17 mouse cellular contexts compared by ENCODE assay signal in the genomic region with DNA sequence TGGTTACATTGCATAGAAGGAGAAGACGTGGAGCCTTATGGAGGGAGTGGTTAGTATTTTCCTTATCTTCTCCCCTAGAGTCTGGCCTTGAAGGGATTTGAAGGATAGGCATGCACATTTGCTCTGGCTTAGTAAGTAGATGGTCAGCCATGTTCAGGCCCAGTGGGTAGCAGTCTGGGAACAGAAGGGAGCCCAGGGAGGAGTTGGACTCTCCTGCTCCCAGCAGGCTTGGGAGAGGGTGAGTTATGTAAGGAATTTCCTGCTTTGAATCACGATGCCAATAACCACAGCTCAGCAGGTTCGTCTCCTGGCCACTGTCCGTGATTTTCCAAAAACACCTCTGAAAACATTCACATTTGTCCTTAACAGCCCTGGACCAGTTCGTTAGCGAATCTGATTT. TPM values are rescaled to one million over a fixed set of nuclear protein-coding genes. Genes with fewer than 3 reads are reported as not detected.
DNase-seq lines count a peak whose midpoint lies in the region; ATAC-seq and TF ChIP-seq lines count a peak whose summit lies in the region.
"Had no signal": no experiment of that assay in that cellular context is flagged by ENCODE, and none has a peak within 500 bp of the region (broad histone marks: within the 10 kb centered on the region; RNA-seq: fewer than 3 reads in every experiment).

No protein-coding gene starts in this region.

- no peak for TF ChIP-seq CTCF in lung, embryonic 14.5 days (IDR thresholded peaks at IDR 0.05; ENCODE audit: low read depth)

- H3K27me3 ChIP-seq in heart, embryonic 13.5 days (replicated peaks), result no peaks in the 10 kb centered on the region
- H3K27me3 ChIP-seq in heart, embryonic 12.5 days (replicated peaks), result no peaks in the 10 kb centered on the region
- H3K27me3 ChIP-seq in lung, embryonic 14.5 days (ENCODE audit: insufficient read depth, low read length), result no peaks in the 10 kb centered on the region
- H3K27me3 ChIP-seq in limb, embryonic 10.5 days (ENCODE audit: low read depth, poor library complexity, severe bottlenecking), result no peaks in the 10 kb centered on the region
- H3K27me3 ChIP-seq: forebrain, embryonic 13.5 days had no signal

- ATAC-seq in heart, embryonic 13.5 days (ENCODE audit: extremely low read depth, insufficient number of reproducible peaks, low FRiP score, low TSS enrichment), result no peak
- ATAC-seq in heart, embryonic 12.5 days (ENCODE audit: insufficient number of reproducible peaks, low FRiP score), result no peak
- no peak for ATAC-seq in lung, embryonic 14.5 days (ENCODE audit: insufficient read depth)
- ATAC-seq: forebrain, embryonic 13.5 days had no signal

- DNase-seq in lung, embryonic 14.5 days, result peak; percentile 21
- DNase-seq in lung, postnatal 14 days, result no peak
- DNase-seq in R1 (ENCODE audit: low read depth, low spot score), result peak; percentile 47
- no peak for DNase-seq in limb, embryonic 10.5 days (ENCODE audit: low spot score)
- DNase-seq in left cerebral cortex, postnatal 36 days (ENCODE audit: low spot score in 2 of 2), result no peak
- DNase-seq: heart, postnatal 10 days; left cerebral cortex, postnatal 4 days; liver, embryonic 13.5 days; lung, postnatal 4 days; right cerebral cortex, postnatal 4 days had no signal

- H3K36me3 ChIP-seq in heart, embryonic 13.5 days, result no peaks in the 10 kb centered on the region
- no peaks in the 10 kb centered on the region for H3K36me3 ChIP-seq in heart, embryonic 12.5 days
- no peaks in the 10 kb centered on the region for H3K36me3 ChIP-seq in lung, embryonic 14.5 days (ENCODE audit: insufficient read depth)
- no peaks in the 10 kb centered on the region for H3K36me3 ChIP-seq in limb, embryonic 10.5 days
- H3K36me3 ChIP-seq: liver, embryonic 13.5 days had no signal

- H3K27ac ChIP-seq in heart, embryonic 13.5 days (replicated peaks), result peak overlapping the region; percentile 26; the same call in 1 of the 2 replicates
- H3K27ac ChIP-seq in heart, embryonic 12.5 days (ENCODE audit: poor library complexity, severe bottlenecking), result no peak overlapping the region
- no peak overlapping the region for H3K27ac ChIP-seq in lung, embryonic 14.5 days (ENCODE audit: low read depth)
- 0 out of 2 replicates have a peak overlapping the region, but pooled peaks have one; percentile 19 for H3K27ac ChIP-seq in limb, embryonic 10.5 days
- H3K27ac ChIP-seq: forebrain, embryonic 13.5 days; hindbrain, embryonic 14.5 days; liver, embryonic 13.5 days had no signal

- WGBS in heart, embryonic 13.5 days, result 31% methylated on average over 6 of the region's 6 CpGs
- WGBS in heart, embryonic 12.5 days, result 32% methylated on average over 6 of the region's 6 CpGs
- 31% methylated on average over 6 of the region's 6 CpGs for WGBS in lung, embryonic 14.5 days
- WGBS in limb, embryonic 10.5 days, result 63% methylated on average over 6 of the region's 6 CpGs

- intact Hi-C loops in left cerebral cortex, postnatal 36 days (cut with DNase I), result no loop called here

- no peak overlapping the region for H3K9ac ChIP-seq in heart, embryonic 13.5 days
- H3K9ac ChIP-seq in heart, embryonic 12.5 days, result no peak overlapping the region
- H3K9ac ChIP-seq in lung, embryonic 14.5 days, result no peak overlapping the region
- H3K9ac ChIP-seq: forebrain, embryonic 13.5 days; hindbrain, embryonic 14.5 days; liver, embryonic 13.5 days had no signal

- no peak overlapping the region for H3K4me2 ChIP-seq in heart, embryonic 13.5 days
- no peak overlapping the region for H3K4me2 ChIP-seq in heart, embryonic 12.5 days
- no peak overlapping the region for H3K4me2 ChIP-seq in lung, embryonic 14.5 days
- H3K4me2 ChIP-seq: forebrain, embryonic 13.5 days; hindbrain, embryonic 14.5 days; liver, embryonic 13.5 days; midbrain, embryonic 11.5 days had no signal

- H3K4me3 ChIP-seq in heart, embryonic 13.5 days, result no peak overlapping the region
- no peak overlapping the region for H3K4me3 ChIP-seq in heart, embryonic 12.5 days
- H3K4me3 ChIP-seq in lung, embryonic 14.5 days (ENCODE audit: low read depth, low read length), result no peak overlapping the region
- H3K4me3 ChIP-seq in limb, embryonic 10.5 days, result no peak overlapping the region
- H3K4me3 ChIP-seq: forebrain, embryonic 13.5 days; liver, embryonic 13.5 days had no signal

- peaks cover 26% of the 10 kb centered on the region for H3K4me1 ChIP-seq in heart, embryonic 13.5 days
- H3K4me1 ChIP-seq in heart, embryonic 12.5 days (replicated peaks), result peaks cover 36% of the 10 kb centered on the region
- no peaks in the 10 kb centered on the region for H3K4me1 ChIP-seq in lung, embryonic 14.5 days (ENCODE audit: insufficient read depth)
- H3K4me1 ChIP-seq in limb, embryonic 10.5 days, result peaks cover 12% of the 10 kb centered on the region
- H3K4me1 ChIP-seq: forebrain, embryonic 13.5 days had no signal

- H3K9me3 ChIP-seq in heart, embryonic 13.5 days, result no peaks in the 10 kb centered on the region
- H3K9me3 ChIP-seq in heart, embryonic 12.5 days (replicated peaks), result no peaks in the 10 kb centered on the region
- no peaks in the 10 kb centered on the region for H3K9me3 ChIP-seq in lung, embryonic 14.5 days (ENCODE audit: low read depth, low read length)
- no peaks in the 10 kb centered on the region; the same call in 1 of the 2 replicates for H3K9me3 ChIP-seq in limb, embryonic 10.5 days (replicated peaks)
- H3K9me3 ChIP-seq: forebrain, embryonic 13.5 days; liver, embryonic 13.5 days had no signal

RNA-seq across cellular contexts. Expression of a gene that starts 4.9 kb away (rescaled TPM):
- polyA plus RNA-seq in heart, embryonic 13.5 days (2015; fragmentation: Nextera tagmentation; extraction: Ambion mirVana), result 0.29 and 0.65 TPM in 2 replicates
- polyA plus RNA-seq in heart, embryonic 12.5 days (2016; fragmentation: Nextera tagmentation; extraction: Ambion mirVana), result 0.10 and 0.50 TPM in 2 replicates
- polyA plus RNA-seq in lung, embryonic 14.5 days (2014; fragmentation: Nextera tagmentation; extraction: Ambion mirVana), result 0.74 and 1.1 TPM in 2 replicates
- polyA plus RNA-seq in limb, embryonic 10.5 days (2016; fragmentation: Nextera tagmentation; extraction: Ambion mirVana), result not detected in 2 replicates
- total RNA-seq in left cerebral cortex, postnatal 36 days (2021), result 1 to 10 TPM; 2.8 to 5.7 TPM
- total RNA-seq: granulocyte monocyte progenitor cell, adult 5-6 weeks had no signal
- polyA plus RNA-seq: forebrain, embryonic 13.5 days; midbrain, embryonic 11.5 days; neural tube, embryonic 14.5 days had no signal

RNA-seq across cellular contexts. Expression of a gene that starts 22.9 kb away (rescaled TPM):
- polyA plus RNA-seq in heart, embryonic 13.5 days (2015; fragmentation: Nextera tagmentation; extraction: Ambion mirVana), result 1.3 TPM in 2 replicates
- 2.1 and 2.4 TPM in 2 replicates for polyA plus RNA-seq in heart, embryonic 12.5 days (2016; fragmentation: Nextera tagmentation; extraction: Ambion mirVana)
- 0.12 and 0.24 TPM in 2 replicates for polyA plus RNA-seq in lung, embryonic 14.5 days (2014; fragmentation: Nextera tagmentation; extraction: Ambion mirVana)
- polyA plus RNA-seq in limb, embryonic 10.5 days (2016; fragmentation: Nextera tagmentation; extraction: Ambion mirVana), result 0.38 and 0.40 TPM in 2 replicates
- total RNA-seq in left cerebral cortex, postnatal 36 days (2021), result 10 to 100 TPM in 1 of 2 experiments, 1 to 10 TPM in 1; 7.3 to 13.6 TPM
- total RNA-seq: granulocyte monocyte progenitor cell, adult 5-6 weeks had no signal

Comparison
In these comparisons a context has a peak if more than half of its experiments do, and no peak if none do; other contexts are left out.
1. H3K27ac ChIP-seq: peak in heart, embryonic 13.5 days (single experiment) and limb, embryonic 10.5 days (single experiment); none in heart, embryonic 12.5 days (single experiment) and lung, embryonic 14.5 days (single experiment).
2. DNase-seq: peak in lung, embryonic 14.5 days (single experiment) and R1 (single experiment); none in lung, postnatal 14 days (single experiment), limb, embryonic 10.5 days (single experiment) and left cerebral cortex, postnatal 36 days (0 of 2).